Mouse (Mus musculus) Patski (cell line): Measurements from ENCODE around the gene St8sia1. TPM values are rescaled to one million over a fixed set of nuclear protein-coding genes. Genes with fewer than 3 reads are reported as not detected.
A peak's percentile ranks its signal among the peaks of the same experiment; 100 is the strongest.
"Not testable (repeated sequence)": the region's sequence is repeated elsewhere in the genome, so short reads cannot be mapped to it uniquely, and the experiment has no call there.

Experiments used
- ATAC-seq: fragments of 100-300 bp; one replicate; pipeline ENCODE4 v1.8.0; 2021
- CTCF ChIA-PET: fragments of 350-600 bp; sonication (Branson Sonifier 250); formaldehyde crosslinking; loops from one replicate; lab custom pipeline; 2022; ENCODE audit warnings: inconsistent platforms; lab: Charles Lee
- POLR2A ChIA-PET: fragments of 350-600 bp; sonication (Branson Sonifier 250); formaldehyde crosslinking; loops from one replicate; lab custom pipeline; 2022; ENCODE audit warnings: antibody characterized with exemption, inconsistent platforms; lab: Charles Lee
- DNase-seq: peaks from one replicate; pipeline ENCODE4 v3.0.0-alpha.2; 2011; ENCODE audit warnings: low read depth, low spot score
- H3K27me3 ChIP-seq: fragments of 371-371 bp; one replicate; pipeline ENCODE4 v1.5.1; 2021
- CTCF ChIP-seq: fragments of 100-300 bp; IDR thresholded peaks from one replicate; pipeline ENCODE4 v1.5.1; 2021
- in situ Hi-C: fragments of 300-500 bp; cut with MboI; formaldehyde crosslinking; loops from 3 replicates; pipeline ENCODE4 v1.11.1; 2018; ENCODE audit warnings: low pct_unique_long_range_greater_than_20kb, mixed read lengths
- polyA plus RNA-seq: library from polyadenylated mRNA; unstranded; gene quantifications from one replicate; pipeline ENCODE4 v1.2.3, GENCODE M21; 2021

St8sia1 gene
- polyA plus RNA-seq, result 0.65 TPM

DNA sequence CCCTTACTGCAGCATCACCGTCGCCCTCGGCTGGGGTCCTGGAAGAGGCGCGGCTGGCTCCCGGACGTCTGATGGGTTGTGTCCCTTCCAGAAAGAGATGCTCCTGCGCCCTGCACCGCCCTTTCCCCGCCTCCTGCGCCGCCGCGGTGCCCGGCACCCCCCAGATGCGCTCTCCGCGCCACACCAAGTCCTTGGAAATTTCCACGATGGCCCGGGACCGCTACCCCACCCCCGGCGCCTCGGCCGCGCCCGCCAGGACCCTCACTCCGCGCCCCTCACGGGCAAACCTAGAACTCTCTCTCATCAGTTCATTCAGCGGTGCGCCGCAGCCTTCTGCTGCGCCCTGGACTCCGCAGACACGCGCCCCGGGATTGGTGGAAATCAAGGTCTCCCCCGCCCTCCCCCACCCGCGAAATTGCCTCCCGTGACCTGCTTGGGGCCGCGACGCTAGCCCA lies at the start of gene St8sia1:
St8sia1 (minus strand) TSS at position 377 of the 455 bp plus-strand sequence.
- POLR2A ChIA-PET, result interaction anchor here (0.7 kb wide), 1 partner anchor 12 kb away, joined by 3 read pairs; no protein-coding TSS in a partner anchor
- DNase-seq (no peak), ATAC-seq (peak; percentile 37)

DNA sequence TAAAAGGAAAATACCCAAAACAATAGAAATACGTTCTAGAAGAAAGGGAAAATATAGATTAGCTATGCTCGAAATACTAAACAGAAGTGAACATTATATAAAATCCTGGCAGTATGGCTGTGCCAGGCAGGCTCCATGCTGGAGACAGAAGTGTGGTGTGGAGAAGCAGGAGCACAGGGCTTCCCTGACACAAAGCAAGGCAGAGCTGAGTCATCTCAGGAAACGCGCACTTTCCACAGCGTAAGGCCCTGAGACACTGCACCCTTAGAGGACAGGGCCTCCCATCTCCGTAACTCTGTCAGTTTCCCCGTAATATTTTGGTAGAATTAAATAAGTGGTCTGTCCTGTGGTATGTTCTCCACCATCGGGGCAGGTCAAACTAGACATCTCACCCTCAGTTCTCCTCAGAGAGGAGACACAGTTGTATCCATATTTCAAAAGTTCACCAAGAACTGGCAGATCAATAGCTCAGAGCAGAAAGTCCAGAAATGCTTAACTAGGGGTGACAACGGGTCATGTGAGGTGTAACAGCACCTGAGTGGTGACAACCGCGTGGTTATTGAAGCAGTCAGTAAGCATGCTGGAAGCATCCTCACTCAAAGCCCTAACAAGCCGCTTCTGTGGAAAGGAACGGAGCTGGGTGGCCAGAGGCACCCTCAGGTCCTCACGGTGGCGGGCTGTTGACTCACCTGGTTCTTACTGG lies 48.4 kb upstream of the St8sia1 start:
- ChIA-PET CTCF (interaction anchor here (0.8 kb wide), 1 partner anchor 16 kb away, joined by 3 read pairs; no protein-coding TSS in a partner anchor), POLR2A (no interaction called here)
- TF ChIP-seq CTCF, result no peak
- ATAC-seq (no peak), DNase-seq (no peak)
- H3K27me3 ChIP-seq, result no peaks in the 10 kb centered on the region
- in situ Hi-C loops, result no loop called here

More for the DNA sequence above, at the start of gene St8sia1:
- no peak for TF ChIP-seq CTCF
- peaks cover 35% of the 10 kb centered on the region for H3K27me3 ChIP-seq
- in situ Hi-C loops, result loop anchor here (5.0 kb wide), 1 partner anchor 92 kb away; no protein-coding TSS in a partner anchor
- CTCF ChIA-PET, result interaction anchor here (0.9 to 1.5 kb wide), 2 partner anchors 24 to 139 kb away, joined by 3 to 5 read pairs; no protein-coding TSS in a partner anchor

DNA sequence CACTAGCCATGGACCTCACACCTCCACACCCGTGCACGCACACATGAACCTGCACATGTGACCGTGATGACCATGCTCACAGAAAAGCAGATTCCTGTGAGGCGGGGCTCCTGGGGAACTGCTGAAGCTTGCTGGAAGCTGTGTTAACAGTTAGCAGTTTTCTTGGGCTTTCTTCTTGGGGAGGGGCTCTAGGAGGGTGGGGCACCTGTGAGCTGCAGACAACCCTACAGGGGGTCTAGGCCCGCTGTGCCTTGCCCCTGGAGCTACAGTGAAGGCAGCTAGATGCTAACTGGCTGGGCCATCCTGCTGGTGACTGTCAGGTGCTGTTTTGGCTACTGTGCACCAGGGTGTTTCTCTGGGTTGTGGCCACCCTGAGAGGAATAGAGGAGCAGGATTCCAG lies 44.6 kb upstream of the St8sia1 start:
- no peak for TF ChIP-seq CTCF
- no peaks in the 10 kb centered on the region for H3K27me3 ChIP-seq
- ChIA-PET POLR2A (no interaction called here), CTCF (no interaction called here)
- ATAC-seq, result no peak
- no peak for DNase-seq
- in situ Hi-C loops, result no loop called here

DNA sequence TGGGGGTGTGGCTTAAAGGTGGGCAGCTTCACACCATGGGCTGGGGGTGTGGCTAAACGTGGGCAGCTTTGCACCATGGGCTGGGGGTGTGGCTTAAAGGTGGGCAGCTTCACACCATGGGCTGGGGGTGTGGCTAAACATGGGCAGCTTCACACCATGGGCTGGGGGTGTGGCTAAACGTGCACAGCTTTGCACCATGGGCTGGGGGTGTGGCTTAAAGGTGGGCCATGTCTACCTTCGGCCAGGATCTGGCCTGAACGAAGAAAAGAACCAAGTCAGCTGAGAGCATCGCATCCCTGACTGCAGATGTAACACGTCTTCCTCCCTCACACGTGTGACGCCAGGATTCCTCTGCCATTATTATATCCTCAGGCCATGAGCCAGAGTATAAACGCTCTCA lies 41.0 kb upstream of the St8sia1 start:
- DNase-seq, CTCF ChIA-PET, ATAC-seq, H3K27me3 ChIP-seq, in situ Hi-C loops: not testable (repeated sequence)
- POLR2A ChIA-PET, result interaction anchor here (0.5 kb wide), 1 partner anchor 446 kb away, joined by 5 read pairs; no protein-coding TSS in a partner anchor

DNA sequence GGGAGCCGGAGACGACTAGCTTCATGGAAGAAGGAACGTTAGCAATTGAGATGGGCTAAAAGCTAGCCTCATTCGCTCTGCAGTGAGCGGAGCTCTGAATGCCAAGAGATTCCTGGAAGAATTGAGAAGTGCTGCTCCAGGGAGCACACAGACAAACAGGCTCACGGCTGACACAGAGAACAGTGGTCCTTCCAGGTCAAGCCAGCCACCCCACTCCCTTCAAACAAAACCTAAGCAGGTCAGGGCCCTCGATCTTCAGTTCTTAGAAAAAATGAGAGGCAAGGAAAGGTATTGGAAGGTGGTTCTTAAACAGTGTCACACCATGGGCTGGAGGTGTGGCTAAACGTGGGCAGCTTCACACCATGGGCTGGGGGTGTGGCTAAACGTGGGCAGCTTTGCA lies 40.5 kb upstream of the St8sia1 start:
- in situ Hi-C loops, result no loop called here
- ChIA-PET POLR2A (no interaction called here), CTCF (no interaction called here)
- ATAC-seq, result no peak
- no peak for TF ChIP-seq CTCF
- H3K27me3 ChIP-seq, result no peaks in the 10 kb centered on the region
- DNase-seq, result no peak

DNA sequence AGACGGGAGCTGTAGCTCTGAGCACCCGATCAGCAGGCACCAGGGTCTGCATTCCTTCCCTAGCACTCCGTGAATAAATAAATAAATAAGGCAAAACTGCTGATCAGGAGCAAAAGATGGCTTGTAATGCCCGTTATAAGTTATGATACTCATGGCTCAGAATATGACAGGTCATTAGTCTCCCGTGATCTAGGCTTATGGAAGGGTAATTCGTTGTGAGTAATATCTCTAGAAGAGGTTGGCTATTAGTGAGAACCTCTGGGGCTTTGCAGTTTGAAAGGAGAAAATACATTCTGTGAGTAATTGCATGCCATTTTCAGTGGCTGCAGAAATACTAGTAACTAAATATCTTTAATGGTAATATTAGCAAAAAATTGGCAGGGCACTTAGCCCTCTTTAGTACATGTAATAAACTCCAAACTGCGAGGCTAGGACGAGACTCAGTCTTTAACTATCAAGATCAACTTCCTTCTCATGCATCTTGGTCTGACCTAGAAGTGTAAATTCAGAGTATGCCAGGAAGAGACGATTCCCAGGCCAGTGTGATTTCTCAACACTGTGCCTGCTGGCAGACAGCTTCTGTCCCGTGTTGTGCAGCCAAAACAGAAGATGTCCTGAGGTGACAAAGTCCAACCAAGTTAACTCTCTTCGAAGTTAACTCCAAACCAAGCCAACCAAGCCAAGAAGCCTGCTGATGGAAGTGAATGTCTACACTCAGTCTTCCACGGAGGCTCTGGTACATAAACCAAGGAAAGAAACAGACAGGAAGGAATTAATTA lies 34.2 kb upstream of the St8sia1 start:
- in situ Hi-C loops, result loop anchor here (10.0 kb wide), 1 partner anchor 176 kb away; no protein-coding TSS in a partner anchor
- ATAC-seq (no peak), DNase-seq (no peak)
- ChIA-PET CTCF (no interaction called here), POLR2A (no interaction called here)
- peaks cover 4% of the 10 kb centered on the region for H3K27me3 ChIP-seq
- TF ChIP-seq CTCF, result no peak

DNA sequence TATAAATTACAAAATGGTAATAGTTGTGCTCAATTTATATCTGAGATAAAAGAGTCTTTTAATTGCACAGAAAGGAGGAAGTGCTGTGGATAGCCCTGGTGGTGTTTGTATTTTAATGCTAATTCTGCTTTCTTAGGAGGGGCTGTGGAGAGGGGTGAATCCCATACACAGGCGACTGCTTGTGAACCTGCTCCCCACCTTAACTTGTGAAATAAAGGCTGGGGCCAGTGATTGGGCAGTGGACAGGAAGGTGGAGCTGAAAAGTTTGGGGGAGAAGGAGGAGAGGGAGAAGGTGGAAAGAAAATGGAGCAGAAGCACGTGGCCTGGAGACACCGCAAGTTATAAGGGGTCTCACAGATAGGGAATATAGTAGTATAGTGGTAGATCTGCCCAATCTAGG lies 32.6 kb upstream of the St8sia1 start:
- CTCF ChIA-PET, result interaction anchor here (0.9 kb wide), 1 partner anchor 15 kb away, joined by 3 read pairs; no protein-coding TSS in a partner anchor
- in situ Hi-C loops, result loop anchor here (10.0 kb wide), 1 partner anchor 178 kb away; no protein-coding TSS in a partner anchor

DNA sequence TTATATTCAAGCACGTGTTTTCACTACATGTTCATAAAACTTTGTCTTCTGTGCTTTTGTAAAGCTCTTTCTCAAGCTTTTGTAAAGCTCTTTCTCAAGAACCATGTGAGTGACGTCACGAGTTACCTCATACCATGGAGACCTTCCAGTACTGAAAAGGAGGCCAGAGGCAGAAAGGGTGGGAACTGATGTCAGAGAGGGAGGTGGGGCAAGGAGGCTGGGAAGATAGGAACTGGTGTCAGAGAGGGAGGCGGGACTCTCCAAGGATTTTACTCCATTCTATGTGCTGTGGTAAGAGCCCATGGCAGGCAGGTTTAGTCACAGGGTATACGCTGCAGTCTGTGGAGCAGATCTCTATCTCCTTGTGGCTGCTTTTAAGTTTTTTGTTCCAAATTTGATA lies 31.3 kb upstream of the St8sia1 start:
- in situ Hi-C loops, result loop anchor here (10.0 kb wide), 1 partner anchor 179 kb away; no protein-coding TSS in a partner anchor
- peaks cover 15% of the 10 kb centered on the region for H3K27me3 ChIP-seq
- no peak for ATAC-seq
- DNase-seq, result no peak
- CTCF ChIA-PET, result no interaction called here
- POLR2A ChIA-PET, result no interaction called here
- TF ChIP-seq CTCF, result no peak

More for the DNA sequence above, 32.6 kb upstream of the St8sia1 start:
- H3K27me3 ChIP-seq, result peaks cover 15% of the 10 kb centered on the region
- ATAC-seq (no peak), DNase-seq (no peak)
- POLR2A ChIA-PET, result interaction anchor here (0.6 kb wide), 1 partner anchor 172 kb away, joined by 5 read pairs; no protein-coding TSS in a partner anchor
- TF ChIP-seq CTCF, result no peak

DNA sequence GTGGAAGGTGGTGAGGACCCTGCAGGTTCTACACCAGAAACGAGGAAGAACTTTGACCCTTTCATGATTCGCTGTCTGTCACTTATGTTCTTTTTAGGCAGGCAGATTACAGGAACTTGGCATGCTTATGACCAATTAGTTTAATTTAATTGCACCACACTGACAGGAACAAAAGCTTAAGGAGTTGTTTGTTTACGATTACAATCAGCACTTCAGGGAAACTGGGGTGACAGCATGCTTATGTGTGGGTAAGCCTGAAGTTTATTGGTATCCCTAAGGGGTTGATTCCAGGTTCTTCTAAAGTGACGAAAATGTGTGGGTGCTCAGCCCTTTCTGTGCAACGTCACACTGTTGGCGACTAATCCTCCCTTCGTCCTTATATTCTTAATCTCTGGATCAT lies 30.6 kb upstream of the St8sia1 start:
- H3K27me3 ChIP-seq, result peaks cover 15% of the 10 kb centered on the region
- in situ Hi-C loops, result loop anchor here (10.0 kb wide), 1 partner anchor 180 kb away; no protein-coding TSS in a partner anchor
- ATAC-seq (no peak), DNase-seq (no peak)
- no peak for TF ChIP-seq CTCF
- CTCF ChIA-PET, result no interaction called here
- POLR2A ChIA-PET, result no interaction called here
